Mouse (Mus musculus) megakaryocyte, embryonic 14.5 days (primary cell): ENCODE results near the gene Zfp784. TPM values are rescaled to one million over a fixed set of nuclear protein-coding genes. Genes with fewer than 3 reads are reported as not detected.
"Not testable (repeated sequence)": the region's sequence is repeated elsewhere in the genome, so short reads cannot be mapped to it uniquely, and the experiment has no call there.

ENCODE experiments used
- H3K27me3 ChIP-seq: replicated peaks from 2 replicates; pipeline ENCODE3; 2012; ENCODE audit warnings: inconsistent platforms
- H3K36me3 ChIP-seq: replicated peaks from 2 replicates; pipeline ENCODE3; 2012; ENCODE audit warnings: low read length, inconsistent platforms, mixed read lengths
- H3K4me1 ChIP-seq: 2 replicates; pipeline ENCODE4 v1.6.1; 2012; ENCODE audit warnings: inconsistent platforms
- H3K4me3 ChIP-seq: replicated peaks from 2 replicates; pipeline ENCODE3; 2012; ENCODE audit warnings: moderate library complexity, mild to moderate bottlenecking, inconsistent platforms
- H3K9me3 ChIP-seq: 2 replicates; pipeline ENCODE4 v1.6.1; 2012; ENCODE audit warnings: inconsistent platforms
- FLI1 ChIP-seq: IDR thresholded peaks from 2 replicates; pipeline ENCODE4 v1.6.1; 2012; ENCODE audit warnings: low read length, inconsistent platforms, mixed read lengths
- GATA1 ChIP-seq: IDR thresholded peaks from 3 replicates; pipeline ENCODE4 v1.6.1; 2012; ENCODE audit warnings: mixed read lengths, low read length, inconsistent platforms, borderline replicate concordance
- polyA plus RNA-seq: library from polyadenylated mRNA; stranded (reverse); fragments of >175 nt; gene quantifications from 2 replicates; pipeline ENCODE4 v1.2.3, GENCODE M21; 2012; ENCODE audit warnings: low replicate concordance; ENCODE audit not compliant: insufficient read depth

The Zfp784 gene
- polyA plus RNA-seq, 1 experiment, result 0.96 TPM

- Histone ChIP-seq H3K9me3 (0 out of 2 replicates have a peak, but pooled peaks cover 3% of the 10 kb centered on the region), H3K4me1 (peaks cover 81% of the 10 kb centered on the region), H3K36me3 (peaks cover 68% of the 10 kb centered on the region), H3K27me3 (no peaks in the 10 kb centered on the region), H3K4me3 (peak overlapping the region; percentile 94)
- no peak for TF ChIP-seq FLI1
- TF ChIP-seq GATA1, result no peak
These were observed 17.0 kb downstream of the Zfp784 start for GRCm38 (mm10) chr7:5021197-5021596.

- Histone ChIP-seq H3K4me3 (peak overlapping the region; percentile 94), H3K36me3 (peaks cover 63% of the 10 kb centered on the region), H3K4me1 (peaks cover 82% of the 10 kb centered on the region)
These were observed 17.6 kb downstream of the Zfp784 start for GRCm38 (mm10) chr7:5020685-5021084.

GRCm38 (mm10) chr7:5020000-5020681, 18.1 kb downstream of the Zfp784 start, which contains the start of the genes Zfp865 and Ccdc106:
Gene Zfp865 (plus strand): TSS chr7:5020376.
Gene Ccdc106 (plus strand): TSS chr7:5020553.
- H3K9me3 ChIP-seq, result 0 out of 2 replicates have a peak, but pooled peaks cover 3% of the 10 kb centered on the region
- peaks cover 57% of the 10 kb centered on the region for H3K36me3 ChIP-seq
- H3K4me3 ChIP-seq, result peak within 1 kb of the TSS; percentile 94
- peaks cover 78% of the 10 kb centered on the region for H3K4me1 ChIP-seq
- TF ChIP-seq GATA1 (no peak), FLI1 (peak; percentile 77)
- no peaks in the 10 kb centered on the region for H3K27me3 ChIP-seq

More at GRCm38 (mm10) chr7:5020685-5021084, 17.6 kb downstream of the Zfp784 start:
- no peaks in the 10 kb centered on the region for H3K27me3 ChIP-seq
- TF ChIP-seq FLI1, result no peak
- TF ChIP-seq GATA1, result no peak
- 0 out of 2 replicates have a peak, but pooled peaks cover 3% of the 10 kb centered on the region for H3K9me3 ChIP-seq

DNA sequence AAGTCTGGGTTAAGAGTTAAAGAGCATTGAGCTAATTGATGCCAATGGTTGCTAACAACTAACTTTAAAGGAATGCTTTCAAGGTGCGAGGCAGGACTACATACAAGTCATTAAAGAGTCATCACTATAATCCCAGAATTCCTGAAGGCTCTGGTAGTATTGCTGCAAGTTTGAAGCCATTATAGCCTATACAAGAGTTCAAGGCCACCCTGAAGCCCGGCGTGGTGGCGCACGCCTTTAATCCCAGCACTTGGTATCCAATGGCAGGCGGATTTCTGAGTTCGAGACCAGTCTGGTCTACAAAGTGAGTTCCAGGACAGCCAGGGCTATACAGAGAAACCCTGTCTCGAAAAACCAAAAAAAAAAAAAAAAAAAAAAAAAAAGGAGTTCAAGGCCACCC, 18.7 kb downstream of the Zfp784 start:
- H3K36me3 ChIP-seq, result peaks cover 52% of the 10 kb centered on the region
- not testable (repeated sequence) for H3K9me3 ChIP-seq, H3K27me3 ChIP-seq
- peaks cover 72% of the 10 kb centered on the region for H3K4me1 ChIP-seq
- peak overlapping the region; percentile 94 for H3K4me3 ChIP-seq

- H3K4me3 ChIP-seq, result no peak overlapping the region
- H3K27me3 ChIP-seq, result no peaks in the 10 kb centered on the region
- no peak for TF ChIP-seq FLI1
- 0 out of 2 replicates have a peak, but pooled peaks cover 3% of the 10 kb centered on the region for H3K9me3 ChIP-seq
- peaks cover 40% of the 10 kb centered on the region for H3K36me3 ChIP-seq
- peaks cover 61% of the 10 kb centered on the region for H3K4me1 ChIP-seq
These were observed 20.3 kb downstream of the Zfp784 start for GRCm38 (mm10) chr7:5017931-5018330.

DNA sequence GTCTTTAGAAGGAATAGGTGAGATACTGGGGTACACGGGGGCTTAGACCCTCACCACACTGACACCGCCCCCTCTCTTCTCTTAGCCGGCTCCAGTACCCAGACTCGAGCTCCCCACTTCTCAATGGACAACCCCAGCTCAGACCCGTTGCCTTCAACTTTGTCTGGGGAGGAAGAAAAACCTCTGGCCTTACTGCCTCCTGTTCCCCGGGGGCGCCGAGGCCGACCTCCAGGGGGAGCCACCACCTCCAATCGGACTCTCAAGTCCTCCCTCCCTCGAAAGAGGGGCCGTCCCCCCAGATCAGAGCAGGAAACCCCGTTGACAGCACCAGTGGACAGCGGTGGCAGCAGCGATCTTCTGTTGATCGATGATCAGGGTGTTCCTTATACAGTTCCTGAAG, 20.9 kb downstream of the Zfp784 start:
- Histone ChIP-seq H3K27me3 (no peaks in the 10 kb centered on the region), H3K36me3 (peaks cover 40% of the 10 kb centered on the region), H3K4me3 (no peak overlapping the region), H3K4me1 (peaks cover 61% of the 10 kb centered on the region), H3K9me3 (0 out of 2 replicates have a peak, but pooled peaks cover 3% of the 10 kb centered on the region)
- no peak for TF ChIP-seq GATA1
- no peak for TF ChIP-seq FLI1

- 0 out of 2 replicates have a peak, but pooled peaks cover 3% of the 10 kb centered on the region for H3K9me3 ChIP-seq
- H3K27me3 ChIP-seq, result no peaks in the 10 kb centered on the region
- H3K36me3 ChIP-seq, result peaks cover 40% of the 10 kb centered on the region
- TF ChIP-seq FLI1 (no peak), GATA1 (no peak)
- H3K4me1 ChIP-seq, result peaks cover 57% of the 10 kb centered on the region
- no peak overlapping the region for H3K4me3 ChIP-seq
These were observed 21.3 kb downstream of the Zfp784 start for GRCm38 (mm10) chr7:5016920-5017319.

DNA sequence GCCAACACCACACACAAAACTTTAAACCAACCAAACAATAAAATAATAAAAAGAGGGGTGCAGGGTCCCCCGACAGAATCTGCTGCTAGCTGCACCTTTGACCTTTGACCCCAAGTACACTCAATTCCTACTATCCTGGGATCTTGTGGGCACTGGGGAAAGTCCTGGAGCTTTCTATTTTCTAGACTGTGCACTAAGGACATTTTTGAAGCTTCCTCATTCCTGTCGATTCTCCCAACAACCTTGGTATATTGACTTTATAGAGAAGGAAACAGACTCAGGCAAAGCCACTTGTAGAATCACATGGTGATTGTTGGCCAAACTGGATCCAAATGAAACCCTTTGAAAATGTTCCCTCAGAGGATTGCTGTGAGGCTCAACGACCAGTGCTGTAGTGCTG, 22.2 kb downstream of the Zfp784 start:
- H3K9me3 ChIP-seq, result 0 out of 2 replicates have a peak, but pooled peaks cover 3% of the 10 kb centered on the region
- no peaks in the 10 kb centered on the region for H3K27me3 ChIP-seq
- peaks cover 41% of the 10 kb centered on the region for H3K36me3 ChIP-seq
- H3K4me3 ChIP-seq, result peak overlapping the region; percentile 94
- TF ChIP-seq FLI1 (no peak), GATA1 (no peak)
- peaks cover 54% of the 10 kb centered on the region for H3K4me1 ChIP-seq

DNA sequence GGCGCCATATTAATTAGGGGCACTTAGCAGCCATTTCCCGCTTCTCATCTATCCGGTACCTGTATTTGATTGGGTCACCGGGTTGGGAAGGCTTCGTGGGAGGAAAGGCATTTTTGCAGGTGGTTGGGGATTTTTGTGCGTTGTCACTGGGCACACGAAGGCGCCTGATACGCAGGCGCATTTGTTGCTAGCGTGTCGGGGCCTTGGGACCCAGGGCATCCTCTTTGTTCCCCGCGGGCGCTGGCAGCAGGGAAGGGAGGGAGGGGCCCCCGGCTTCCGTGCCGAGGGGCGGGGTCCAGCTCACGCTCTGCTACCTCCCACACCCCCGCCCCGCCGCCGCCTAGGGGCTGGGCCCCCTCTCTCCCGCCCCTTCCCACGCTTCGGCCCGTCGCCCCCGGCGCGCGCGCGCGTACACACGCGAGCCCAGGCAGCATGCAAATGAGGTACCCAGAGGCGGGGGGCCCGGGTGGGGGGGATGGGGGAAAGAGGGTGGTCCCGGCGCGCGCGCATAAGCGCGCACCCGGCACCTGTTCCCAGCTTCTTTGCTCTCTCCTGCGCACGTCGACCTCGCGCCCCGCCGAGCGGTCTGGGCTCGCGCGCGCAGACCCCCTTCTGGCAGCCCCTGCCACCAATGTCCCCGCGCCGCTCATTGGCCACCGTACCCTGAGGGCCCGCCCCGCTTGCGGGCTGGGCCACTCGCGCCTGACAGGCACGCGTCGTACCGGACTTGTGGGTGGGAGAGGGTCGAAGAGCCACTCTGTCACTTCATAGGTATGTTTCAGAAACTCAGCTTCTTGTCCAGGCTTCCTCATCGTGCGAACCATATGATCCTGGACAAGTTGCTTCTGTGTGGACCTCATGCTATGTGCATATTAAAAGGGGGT, 22.9 kb downstream of the Zfp784 start, which contains the start of gene Gm44973:
Gene Gm44973, plus strand, starts transcription at position 379 of the 884 bp plus-strand sequence.
- TF ChIP-seq GATA1, result peak; percentile 54; the same call in 1 of the 3 replicates
- no peak for TF ChIP-seq FLI1
- H3K27me3 ChIP-seq, result no peaks in the 10 kb centered on the region
- H3K9me3 ChIP-seq, result 0 out of 2 replicates have a peak, but pooled peaks cover 3% of the 10 kb centered on the region
- H3K4me3 ChIP-seq, result peak within 1 kb of the TSS; percentile 94
- H3K4me1 ChIP-seq, result peaks cover 51% of the 10 kb centered on the region
- peaks cover 48% of the 10 kb centered on the region for H3K36me3 ChIP-seq
